Mouse (Mus musculus): ENCODE results near the gene Rfc1.
"Not testable (repeated sequence)": the region's sequence is repeated elsewhere in the genome, so short reads cannot be mapped to it uniquely, and the experiment has no call there.

Rfc1 gene

DNA sequence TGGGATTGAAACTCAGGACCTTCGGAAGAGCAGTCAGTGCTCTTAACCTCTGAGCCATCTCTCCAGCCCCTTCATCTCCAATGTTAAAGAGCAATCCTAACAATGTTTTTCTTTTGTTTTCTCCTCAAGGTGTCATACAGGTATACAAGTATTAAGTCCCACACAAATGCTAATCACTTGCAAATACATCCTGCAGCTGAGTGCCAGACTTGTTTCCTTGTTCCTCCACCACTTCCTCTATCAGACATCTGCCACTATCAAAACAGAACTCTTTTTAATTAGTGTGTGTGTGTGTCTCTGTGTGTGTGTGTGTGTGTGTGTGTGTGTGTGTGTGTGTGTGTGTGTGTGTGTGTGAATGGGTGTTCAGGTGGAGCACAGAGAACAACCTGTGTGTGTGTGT is 35.8 kb downstream of the Rfc1 start:
- DNase-seq (ENCODE audit: low spot score in 2 of 2) = not testable (repeated sequence)

DNA sequence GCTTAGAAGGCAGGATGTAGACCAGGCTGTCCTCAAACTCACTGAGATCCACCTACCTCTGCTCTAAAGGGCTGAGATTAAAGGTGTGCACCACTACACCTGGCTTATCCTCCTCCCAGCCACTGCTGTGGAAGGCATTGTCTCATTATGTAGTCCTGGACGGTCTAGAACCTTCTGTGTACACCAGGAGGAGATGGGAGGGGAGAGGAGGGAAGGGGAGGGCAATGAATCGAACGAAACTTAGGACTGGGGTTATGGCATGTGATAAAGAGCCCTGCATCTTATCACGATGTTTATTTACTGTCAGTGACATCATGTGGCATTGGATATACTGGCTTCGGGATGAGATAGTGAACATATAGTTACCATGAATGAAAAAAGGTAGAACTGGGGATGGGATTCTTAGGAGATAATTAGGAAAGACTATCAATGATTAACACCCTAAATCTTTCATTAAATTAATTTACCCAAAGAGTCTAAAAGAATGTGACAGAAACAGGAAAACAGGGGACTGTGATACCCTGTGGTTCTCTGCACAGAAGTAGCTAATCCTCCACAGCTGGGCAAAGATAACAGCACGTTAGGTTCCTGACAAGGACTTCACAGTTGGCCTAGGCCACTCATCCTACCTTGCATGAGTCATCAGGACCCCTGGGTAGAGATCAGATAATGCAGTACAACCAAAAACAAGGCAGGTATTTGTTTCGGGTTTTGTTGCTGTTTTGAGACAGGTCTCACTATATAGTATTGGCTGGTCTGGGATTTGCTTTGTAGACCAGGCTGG is 37.1 kb downstream of the Rfc1 start:
- no peak for DNase-seq (ENCODE audit: low spot score in 2 of 2)

DNA sequence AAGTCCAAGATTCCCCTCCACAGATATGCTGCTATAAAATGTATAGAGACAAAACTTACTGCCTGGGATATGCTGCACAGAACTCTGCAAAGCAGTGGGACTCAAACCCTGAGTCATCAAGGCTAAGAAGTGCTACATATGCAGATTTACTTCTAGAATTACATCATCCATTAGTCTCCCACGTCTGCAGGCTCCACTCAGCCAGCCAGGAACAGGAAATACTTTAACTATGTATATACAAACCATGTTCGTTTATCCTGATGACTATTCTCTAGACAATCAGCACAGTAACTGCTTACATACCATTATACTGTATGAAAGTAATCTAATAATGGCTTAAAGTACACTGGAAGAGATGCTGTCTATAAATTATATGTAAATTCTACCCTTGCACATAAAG is 41.2 kb downstream of the Rfc1 start:
- DNase-seq (ENCODE audit: low spot score in 2 of 2) = no peak

DNA sequence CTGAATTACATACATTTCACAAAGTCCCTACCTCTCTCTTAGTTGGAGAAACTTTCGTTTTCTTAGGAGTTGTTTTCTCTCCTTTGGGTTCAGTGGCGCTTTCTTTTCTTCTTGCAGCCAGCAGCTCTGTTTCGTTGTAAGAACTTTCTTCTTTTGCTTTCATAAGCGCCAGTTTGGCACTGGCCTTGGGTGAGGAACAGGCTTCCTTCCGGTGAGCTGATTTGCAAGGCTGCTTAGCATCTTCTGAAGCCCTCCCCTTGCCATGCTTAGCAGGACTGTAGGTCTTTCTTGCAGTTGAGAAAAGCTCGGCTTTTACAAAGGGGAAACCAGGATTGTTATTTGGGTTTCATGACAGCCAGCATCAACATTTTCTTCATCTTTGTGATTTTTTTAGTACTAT is 41.8 kb downstream of the Rfc1 start:
- DNase-seq (ENCODE audit: low spot score in 2 of 2) = no peak

DNA sequence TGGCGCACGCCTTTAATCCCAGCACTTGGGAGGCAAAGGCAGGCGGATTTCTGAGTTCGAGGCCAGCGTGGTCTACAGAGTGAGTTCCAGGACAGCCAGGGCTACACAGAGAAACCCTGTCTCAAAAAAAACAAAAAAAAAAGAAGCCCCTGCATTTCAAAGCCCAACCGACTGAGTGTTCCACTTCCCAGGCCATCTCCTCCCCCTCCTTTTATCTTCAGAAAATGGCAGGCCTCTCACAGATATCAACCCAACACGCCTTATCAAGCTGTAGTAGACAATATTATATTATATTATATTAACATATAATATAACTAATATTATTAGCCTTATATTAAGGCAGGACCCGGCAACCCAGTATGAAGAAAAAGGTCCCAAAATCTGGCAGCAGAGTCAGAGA is 46.5 kb downstream of the Rfc1 start:
- not testable (repeated sequence) for DNase-seq (ENCODE audit: low spot score in 2 of 2)

DNA sequence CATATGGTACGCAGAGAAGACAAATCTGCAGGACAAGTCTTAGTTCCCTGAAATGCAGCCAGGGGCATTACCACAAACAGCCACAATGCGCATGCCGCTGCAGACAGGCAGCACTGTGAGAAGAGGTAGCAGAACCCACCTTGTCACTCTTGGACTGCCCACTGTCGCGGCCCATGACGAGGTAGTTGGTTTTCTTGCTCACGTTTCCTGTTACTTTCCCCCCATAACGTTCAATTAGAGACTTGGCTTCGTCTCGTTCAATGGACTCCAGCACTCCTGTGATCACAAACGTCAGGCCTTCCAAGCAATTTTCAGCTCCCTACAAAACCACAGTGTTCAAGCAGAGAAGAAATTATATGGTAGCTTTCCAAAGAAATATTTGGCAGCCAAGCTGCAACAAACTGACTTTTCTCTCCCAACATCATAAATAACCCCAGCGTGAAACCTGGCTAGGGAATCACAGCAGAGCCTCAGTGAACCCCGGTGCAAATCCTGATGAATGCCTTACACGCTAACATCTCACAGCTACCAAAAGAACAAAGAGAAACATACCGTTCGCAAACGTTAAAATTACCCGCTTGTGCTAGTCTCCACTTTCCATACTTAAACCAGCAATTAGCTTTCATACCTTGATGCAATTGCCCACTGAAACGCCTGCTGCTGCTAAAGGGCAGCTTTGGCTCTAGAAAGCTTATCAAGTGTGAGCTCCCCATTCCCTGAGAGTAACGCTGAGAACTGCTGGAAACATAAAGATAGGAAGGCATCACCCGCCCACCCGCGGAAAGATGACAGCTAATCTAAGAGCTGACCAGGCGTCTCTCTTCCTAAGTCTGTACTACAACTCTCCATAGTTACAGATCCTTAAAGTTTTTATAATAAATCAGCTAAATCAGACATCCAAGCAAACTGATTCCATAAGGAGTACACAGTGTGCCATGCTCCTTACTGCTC is 47.4 kb downstream of the Rfc1 start:
- no peak for DNase-seq (ENCODE audit: low spot score in 2 of 2)

DNA sequence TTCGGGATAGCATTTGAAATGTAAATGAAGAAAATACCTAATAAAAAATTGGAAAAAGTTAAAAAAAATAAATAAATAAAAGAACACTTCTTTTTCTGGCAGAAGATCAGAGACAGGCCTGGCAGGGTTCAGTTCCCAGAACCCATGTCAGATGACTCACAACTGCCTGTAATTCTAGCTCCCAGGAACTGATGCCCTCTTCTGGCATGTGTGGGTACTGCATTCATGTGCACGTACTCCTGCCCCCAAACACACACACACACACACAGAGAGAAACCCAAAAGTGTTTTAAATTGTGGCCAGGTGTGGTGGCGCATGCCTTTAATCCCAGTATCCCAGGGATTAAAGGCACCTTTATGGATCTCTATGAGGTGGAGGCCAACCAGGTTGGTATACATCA is 51.3 kb downstream of the Rfc1 start:
- DNase-seq (ENCODE audit: low spot score in 2 of 2) = no peak

DNA sequence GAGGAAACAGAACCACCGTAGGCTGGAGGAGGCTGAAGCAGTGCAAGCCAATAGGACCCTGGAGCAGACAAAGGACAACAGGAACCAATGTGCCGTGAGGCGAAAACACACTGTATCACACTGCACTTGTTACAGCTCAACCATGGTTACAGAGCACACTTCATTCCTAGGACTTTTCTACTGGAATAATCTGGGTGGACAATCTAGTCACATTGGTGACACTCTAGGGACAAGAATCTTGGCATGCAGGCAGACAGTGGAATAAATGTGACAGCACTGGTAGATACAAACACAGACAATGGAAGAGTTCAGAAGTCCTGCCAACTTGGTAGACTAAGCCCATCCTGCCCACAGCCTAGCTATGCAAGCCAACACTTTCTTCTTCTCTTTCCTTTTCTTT is 54.3 kb downstream of the Rfc1 start:
- no peak for DNase-seq (ENCODE audit: low spot score in 2 of 2)

DNA sequence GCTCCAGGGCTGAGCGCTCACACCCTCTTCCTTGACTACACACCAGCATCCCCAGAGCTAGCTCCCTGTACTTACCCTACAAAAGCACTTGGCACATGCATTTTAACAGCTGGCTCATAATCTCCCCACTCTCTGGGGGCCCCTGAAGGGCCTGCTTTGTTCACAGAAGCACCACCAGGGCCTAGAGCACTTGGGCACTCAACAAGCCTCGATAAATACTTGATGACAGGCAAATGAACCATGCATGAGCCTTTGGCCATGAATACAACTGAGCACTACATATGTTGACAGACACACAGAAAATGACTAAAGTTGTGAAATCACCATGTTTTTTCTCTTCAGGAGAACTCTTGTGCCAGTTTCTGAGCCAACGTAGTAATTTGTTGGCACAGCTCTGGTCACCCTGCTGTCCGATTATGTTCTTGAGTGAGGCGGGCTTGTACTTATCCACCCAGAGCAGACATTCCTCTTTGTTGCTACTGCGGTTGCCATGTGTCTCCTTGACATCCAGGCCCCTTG is 56.3 kb downstream of the Rfc1 start:
- DNase-seq (ENCODE audit: low spot score in 2 of 2) = no peak

DNA sequence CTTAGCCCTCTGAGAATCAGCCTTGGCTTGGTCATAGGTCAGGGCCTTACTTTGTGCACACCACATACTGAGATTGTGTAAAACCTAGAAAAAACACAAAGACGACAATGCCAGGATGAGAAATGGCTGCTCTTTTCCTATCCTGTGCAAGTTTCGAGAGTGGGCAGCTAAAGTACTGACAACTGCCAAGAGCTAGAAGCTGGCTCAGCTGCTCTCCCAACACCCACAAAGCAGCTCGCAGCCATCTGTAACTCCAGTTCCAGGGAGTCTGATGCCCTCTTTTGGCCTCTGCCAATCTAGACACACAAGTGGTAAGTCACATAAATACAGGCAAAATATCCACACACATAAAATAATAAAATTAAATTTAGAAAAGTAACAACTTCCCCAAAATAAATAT is 61.5 kb downstream of the Rfc1 start:
- DNase-seq (ENCODE audit: low spot score in 2 of 2) = no peak

DNA sequence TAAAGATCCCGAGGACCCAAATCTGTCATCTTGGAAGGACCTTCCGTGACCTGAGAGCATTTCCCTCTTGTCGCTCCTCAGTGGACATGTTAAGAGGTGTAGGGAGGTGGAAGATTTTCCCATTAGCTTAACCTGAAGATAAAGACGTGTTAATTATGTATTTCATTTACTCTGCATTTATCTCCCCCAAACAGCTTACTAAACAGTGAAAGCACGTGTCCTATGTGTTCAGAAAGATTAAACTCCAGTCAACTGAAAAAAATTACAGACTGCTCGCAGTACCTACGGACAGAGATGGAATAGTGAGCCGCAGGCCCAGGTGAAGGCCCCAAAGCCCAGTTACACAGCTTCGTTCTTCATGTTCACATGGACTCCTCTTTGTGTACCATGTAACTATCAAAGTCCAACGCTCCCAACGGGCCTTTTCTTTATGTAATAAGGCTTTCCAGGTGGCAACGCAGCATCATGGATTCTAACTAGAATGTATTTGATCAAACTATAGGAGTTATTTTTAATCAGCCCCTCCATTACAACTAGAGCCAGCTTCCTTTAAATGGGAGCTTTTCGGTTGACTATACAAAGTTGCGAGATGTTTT is 77.5 kb downstream of the Rfc1 start:
- no peak for DNase-seq (ENCODE audit: low spot score in 2 of 2)

DNA sequence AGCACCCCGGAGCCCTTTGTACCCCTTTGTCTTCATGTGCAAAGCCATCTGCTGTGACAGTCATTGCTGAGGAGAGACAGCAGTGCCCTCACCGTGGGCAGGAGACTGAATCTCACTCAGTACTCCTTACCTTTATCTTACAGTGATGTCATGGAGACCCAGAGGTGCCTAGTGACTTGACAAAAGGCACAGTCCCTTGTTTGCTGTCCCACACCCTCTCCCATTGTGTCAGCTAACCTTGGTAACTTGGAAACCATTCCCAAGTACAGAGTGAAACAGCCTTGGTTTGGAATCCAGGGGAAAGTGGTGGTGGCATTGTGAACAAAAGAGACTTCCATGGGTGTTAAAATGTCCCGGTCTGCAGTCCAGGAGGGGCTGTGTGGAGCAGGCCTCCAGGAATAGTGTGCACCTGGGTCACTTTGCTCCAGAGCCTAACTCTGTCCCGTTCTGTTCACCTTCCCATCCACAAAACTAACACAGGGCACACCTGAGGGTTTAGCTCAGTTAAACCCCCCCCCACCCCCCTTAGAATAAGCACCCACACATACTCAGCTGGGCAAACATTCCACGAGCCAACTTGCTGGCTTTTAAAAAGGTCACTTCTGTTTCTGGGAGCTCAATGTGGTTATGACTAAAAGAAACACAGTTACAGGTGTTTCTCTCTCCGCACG is 85.2 kb downstream of the Rfc1 start:
- no peak for DNase-seq (ENCODE audit: low spot score in 2 of 2)

DNA sequence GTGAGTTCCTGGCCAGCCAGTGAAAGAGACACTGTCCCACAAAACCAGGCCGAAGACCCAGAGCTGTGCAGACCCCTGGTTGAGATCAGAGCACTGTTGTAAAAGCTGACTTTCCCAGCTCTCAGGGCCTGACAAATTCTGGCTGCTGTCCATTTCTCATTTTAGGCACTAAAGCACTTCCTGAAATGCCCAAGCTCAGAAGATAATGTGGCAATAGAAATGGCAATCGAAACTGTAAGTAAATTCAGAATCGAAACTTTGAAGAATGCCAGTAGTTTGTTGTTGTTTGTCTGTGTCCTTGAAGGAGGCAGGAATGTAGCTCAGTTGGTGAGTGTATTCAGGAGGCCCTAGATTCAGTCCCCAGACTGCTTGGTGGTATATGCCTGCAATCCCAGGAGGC is 88.2 kb downstream of the Rfc1 start:
- DNase-seq (ENCODE audit: low spot score in 2 of 2) = no peak

DNA sequence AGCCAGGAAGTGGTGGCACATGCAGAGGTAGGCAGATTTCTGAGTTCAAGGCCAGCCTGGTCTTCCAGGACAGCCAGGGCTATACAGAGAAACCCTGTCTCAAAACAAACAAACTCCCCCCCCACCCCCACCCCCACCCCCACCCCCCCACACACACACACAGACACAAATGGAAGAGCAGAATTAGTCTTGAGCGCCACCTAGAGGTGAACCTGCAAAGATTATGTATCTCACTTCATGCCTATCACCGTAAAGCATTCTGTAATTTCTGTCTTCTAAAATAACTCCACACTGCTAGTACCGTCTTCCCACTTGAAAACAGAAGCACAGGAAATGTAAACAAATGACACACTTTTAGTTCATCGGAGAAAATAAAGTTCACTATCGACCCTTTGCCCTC is 92.7 kb downstream of the Rfc1 start:
- DNase-seq (ENCODE audit: low spot score in 2 of 2) = no peak

DNA sequence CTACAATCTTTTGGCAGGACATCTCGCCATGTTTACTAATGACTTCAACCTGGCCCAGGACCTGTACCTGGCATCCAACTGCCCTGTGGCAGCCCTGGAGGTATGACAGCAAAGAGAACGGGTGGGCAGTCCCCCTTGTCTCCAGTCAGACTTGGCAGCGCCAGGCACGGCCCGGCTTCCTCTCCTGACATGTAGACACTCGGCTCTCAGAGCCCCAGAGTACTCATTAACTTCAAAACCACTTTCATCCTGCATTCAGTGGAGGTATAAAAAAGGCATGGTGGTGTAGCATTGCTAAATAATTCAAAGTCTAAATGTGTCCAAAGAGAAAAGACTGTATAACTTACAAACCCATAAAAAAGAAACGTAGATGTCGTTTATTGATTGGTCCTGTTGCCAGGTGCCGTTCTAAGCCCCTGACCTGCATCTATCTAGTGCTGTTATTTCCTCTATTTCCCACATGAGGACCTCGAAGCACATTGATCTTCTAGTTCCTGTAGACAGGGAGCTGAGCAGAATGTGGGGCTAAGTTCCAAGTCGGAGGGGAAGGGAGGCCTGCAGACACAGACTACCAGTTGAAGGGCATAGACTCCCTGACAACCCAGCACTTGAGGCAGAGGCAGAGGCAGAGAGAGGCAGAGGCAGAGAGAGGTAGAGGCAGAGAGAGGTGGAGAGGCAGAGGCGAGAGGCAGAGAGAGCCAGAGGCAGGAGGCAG is 104.0 kb downstream of the Rfc1 start:
- no peak for DNase-seq (ENCODE audit: low spot score in 2 of 2)

DNA sequence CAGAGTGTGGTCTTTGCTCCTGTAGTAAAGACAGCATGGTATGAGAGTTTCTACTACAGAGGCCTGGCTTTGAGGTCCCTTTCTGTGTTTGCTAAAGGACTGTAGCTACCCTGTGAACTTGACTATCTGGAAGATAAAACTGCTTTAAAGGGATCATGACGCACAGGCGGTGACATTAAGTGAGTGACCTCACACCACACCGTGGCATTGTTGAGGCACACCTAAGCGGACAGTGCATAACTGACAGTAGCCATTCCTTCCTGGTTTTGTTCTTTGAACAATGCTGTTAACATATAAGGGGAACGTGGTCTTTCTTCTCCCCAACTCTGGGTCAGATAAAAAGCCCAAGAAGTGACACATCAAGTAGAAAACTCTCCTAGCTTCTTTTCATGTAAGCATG is 111.4 kb downstream of the Rfc1 start:
- DNase-seq (ENCODE audit: low spot score in 2 of 2) = no peak

DNA sequence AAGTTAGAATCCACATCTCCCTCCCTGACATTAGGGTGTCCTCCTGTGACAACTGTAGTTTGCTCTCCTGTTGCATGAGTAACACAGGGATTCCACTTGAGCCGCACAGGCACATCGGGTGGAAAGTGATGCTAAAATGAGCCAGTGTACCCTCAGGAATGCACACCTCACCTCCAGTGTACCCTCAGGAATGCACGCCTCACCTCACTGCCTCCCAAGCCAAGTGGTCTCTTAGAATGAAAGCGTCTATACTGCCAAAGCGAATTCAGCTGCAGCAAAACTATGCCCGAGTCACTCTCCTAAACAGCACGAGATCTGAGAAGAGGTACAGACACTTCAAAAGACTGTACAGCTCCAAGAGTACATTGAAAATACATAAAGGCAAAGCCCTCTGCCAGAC is 114.4 kb downstream of the Rfc1 start:
- DNase-seq (ENCODE audit: low spot score in 2 of 2) = no peak

DNA sequence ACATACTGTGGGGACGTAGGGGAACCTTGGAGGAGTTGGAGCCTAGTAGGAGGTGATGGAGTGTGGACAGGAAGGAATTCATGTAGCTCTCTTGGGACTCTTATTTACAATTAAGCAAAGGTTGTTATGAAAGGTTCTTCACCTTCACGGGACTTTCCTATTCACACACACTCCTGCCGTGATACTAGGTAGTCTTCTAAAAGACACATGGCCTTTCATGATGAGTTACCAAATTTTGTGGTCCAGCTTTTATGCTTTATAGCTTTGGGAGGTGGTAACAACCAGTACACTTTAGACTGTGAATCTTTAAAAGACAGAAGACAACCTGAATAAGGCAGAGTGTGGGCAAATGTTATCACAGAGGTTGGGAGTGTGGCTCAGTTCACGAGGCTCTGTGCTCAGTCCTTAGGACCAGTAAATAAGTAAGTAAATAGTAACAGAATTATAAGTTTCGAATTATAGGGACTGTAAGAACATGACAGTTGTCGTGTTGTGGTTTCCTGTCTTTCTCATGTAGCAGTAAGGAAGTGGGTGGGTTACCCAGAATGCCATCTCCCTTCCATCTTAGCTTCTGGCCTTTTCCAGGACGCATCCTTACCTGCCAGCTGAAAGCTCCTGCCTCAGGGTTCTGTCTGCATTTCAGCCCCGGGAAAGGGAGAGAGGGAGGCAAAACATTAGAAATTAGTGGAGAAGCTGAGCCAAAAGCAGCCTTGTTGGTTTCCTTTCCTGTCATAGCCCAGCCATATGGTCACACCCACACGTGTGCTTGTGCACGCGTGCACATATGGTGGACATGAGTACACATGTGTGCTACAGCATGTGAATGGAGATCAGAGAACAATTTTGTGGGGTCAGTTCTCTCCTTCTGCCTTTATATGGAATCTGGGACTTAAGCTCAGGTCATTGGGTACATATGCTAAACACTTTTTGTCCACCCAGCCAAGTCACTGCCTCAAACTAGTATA is 117.9 kb downstream of the Rfc1 start:
- DNase-seq (ENCODE audit: low spot score in 2 of 2) = no peak

DNA sequence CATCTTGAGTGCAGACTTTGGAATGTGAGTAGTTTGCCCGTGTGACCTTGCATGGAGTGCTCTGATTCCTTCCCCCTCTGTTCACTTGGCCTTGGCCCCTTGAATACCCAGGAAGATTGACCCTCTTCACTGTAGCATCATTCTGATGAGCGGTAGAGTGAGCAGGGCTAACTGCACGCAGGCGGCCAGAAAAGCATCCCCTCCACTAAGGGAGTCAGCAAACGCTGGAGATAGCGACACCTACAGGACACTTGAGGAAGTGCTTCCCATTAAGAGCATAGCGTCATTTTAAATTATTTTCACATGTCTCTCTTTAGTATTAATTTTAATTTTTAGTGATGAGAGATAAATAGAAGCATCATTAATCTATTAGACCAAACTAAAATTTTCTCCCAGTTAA is 122.1 kb downstream of the Rfc1 start:
- DNase-seq (ENCODE audit: low spot score in 2 of 2) = no peak
